Mouse (Mus musculus) cerebellum, postnatal 25 days (tissue): ENCODE data around the gene Parg.
"Not testable (repeated sequence)": the region's sequence is repeated elsewhere in the genome, so short reads cannot be mapped to it uniquely, and the experiment has no call there.

Experiments used
- DNase-seq, 2 experiments: peaks; one replicate each; pipeline ENCODE4 v3.0.0; 2021; ENCODE audit warnings: mixed read lengths in 2 of 2

Gene Parg

GRCm38 (mm10) chr14:32201791-32202451, at the start of gene Parg, which contains the start of gene Timm23:
TSS of gene Parg (plus strand) at chr14:32201949.
TSS of gene Timm23 (minus strand) at chr14:32201898.
- DNase-seq, result peak; percentile 92 to 94

GRCm38 (mm10) chr14:32152243-32152965, 49.3 kb upstream of the Parg start:
- no peak for DNase-seq

- peak in 1 of 2 experiments; percentile 12 for DNase-seq
These were observed 48.6 kb upstream of the Parg start for GRCm38 (mm10) chr14:32153156-32153555.

- no peak for DNase-seq
These were observed 47.0 kb upstream of the Parg start for GRCm38 (mm10) chr14:32154758-32155157.

GRCm38 (mm10) chr14:32159150-32159670, 42.5 kb upstream of the Parg start:
- DNase-seq, result no peak

GRCm38 (mm10) chr14:32159690-32160246, 42.0 kb upstream of the Parg start, which contains the start of gene Ncoa4:
TSS of gene Ncoa4 (plus strand) at chr14:32159865.
- DNase-seq, result peak; percentile 98 to 99

- peak in 1 of 2 experiments; percentile 12 for DNase-seq
These were observed 41.2 kb upstream of the Parg start for GRCm38 (mm10) chr14:32160563-32160962.

- no peak for DNase-seq
These were observed 40.5 kb upstream of the Parg start for GRCm38 (mm10) chr14:32161090-32161885.

GRCm38 (mm10) chr14:32162231-32162630, 39.5 kb upstream of the Parg start:
- DNase-seq, result no peak

- DNase-seq, result no peak
These were observed 38.4 kb upstream of the Parg start for GRCm38 (mm10) chr14:32163203-32163888.

GRCm38 (mm10) chr14:32164173-32165051, 37.3 kb upstream of the Parg start:
- no peak for DNase-seq

GRCm38 (mm10) chr14:32165278-32166061, 36.3 kb upstream of the Parg start:
- DNase-seq, result peak; percentile 91 to 95

GRCm38 (mm10) chr14:32166062-32166441, 35.7 kb upstream of the Parg start:
- DNase-seq, result no peak

- no peak for DNase-seq
These were observed 34.9 kb upstream of the Parg start for GRCm38 (mm10) chr14:32166840-32167239.

GRCm38 (mm10) chr14:32167326-32167725, 34.4 kb upstream of the Parg start:
- DNase-seq, result no peak

- no peak for DNase-seq
These were observed 33.0 kb upstream of the Parg start for GRCm38 (mm10) chr14:32168653-32169231.

GRCm38 (mm10) chr14:32170137-32170536, 31.6 kb upstream of the Parg start:
- DNase-seq, result no peak

GRCm38 (mm10) chr14:32175310-32175709, 26.4 kb upstream of the Parg start:
- DNase-seq, result no peak

GRCm38 (mm10) chr14:32176590-32176989, 25.2 kb upstream of the Parg start:
- DNase-seq, result not testable (repeated sequence)
